In genomic region chr13:10086336-10086735, GRCm38 (mm10) we compare ENCODE assay signal across 15 mouse cellular contexts.
DNase-seq lines count a peak whose midpoint lies in the region; ATAC-seq lines count a peak whose summit lies in the region.
"Had no signal": no experiment of that assay in that cellular context is flagged by ENCODE, and none has a peak within 500 bp of the region (broad histone marks: within the 10 kb centered on the region; RNA-seq: fewer than 3 reads in every experiment).

No protein-coding gene starts in this region.

- H3K27ac ChIP-seq in hindbrain, embryonic 13.5 days: no peak overlapping the region
- no peak overlapping the region for H3K27ac ChIP-seq in hindbrain, embryonic 12.5 days
- no peak overlapping the region for H3K27ac ChIP-seq in neural tube, embryonic 14.5 days (ENCODE audit: low read depth, low read length)
- H3K27ac ChIP-seq in neural tube, embryonic 15.5 days (replicated peaks): no peak overlapping the region
- no peak overlapping the region for H3K27ac ChIP-seq in limb, embryonic 10.5 days
- H3K27ac ChIP-seq: embryonic facial prominence, embryonic 12.5 days; liver, embryonic 12.5 days had no signal

- peak; percentile 42 to 56 for DNase-seq in layer of hippocampus, adult 8-10 months (ENCODE audit: low spot score in 2 of 2)
- DNase-seq in right cerebral cortex, postnatal 4 days: peak; percentile 3
- no peak for DNase-seq in gastrocnemius, postnatal 4 days (ENCODE audit: low spot score in 2 of 2)
- no peak for DNase-seq in limb, embryonic 10.5 days (ENCODE audit: low spot score)
- DNase-seq: adrenal gland, adult 2 months; cerebellum, adult 9-10 months; heart, adult 18-20 months; spleen, adult 18-20 months; thymus, adult 18-20 months had no signal

- no peaks in the 10 kb centered on the region for H3K4me1 ChIP-seq in hindbrain, embryonic 13.5 days (replicated peaks)
- no peaks in the 10 kb centered on the region for H3K4me1 ChIP-seq in hindbrain, embryonic 12.5 days
- H3K4me1 ChIP-seq in neural tube, embryonic 14.5 days (ENCODE audit: control insufficient read depth, insufficient read depth, low read length): no peaks in the 10 kb centered on the region
- H3K4me1 ChIP-seq in neural tube, embryonic 15.5 days: no peaks in the 10 kb centered on the region
- no peaks in the 10 kb centered on the region for H3K4me1 ChIP-seq in limb, embryonic 10.5 days
- H3K4me1 ChIP-seq: embryonic facial prominence, embryonic 12.5 days; liver, embryonic 12.5 days had no signal

- no peaks in the 10 kb centered on the region for H3K9me3 ChIP-seq in hindbrain, embryonic 13.5 days
- H3K9me3 ChIP-seq in hindbrain, embryonic 12.5 days (replicated peaks): no peaks in the 10 kb centered on the region
- H3K9me3 ChIP-seq in neural tube, embryonic 14.5 days (ENCODE audit: control insufficient read depth, low read length): no peaks in the 10 kb centered on the region
- no peaks in the 10 kb centered on the region for H3K9me3 ChIP-seq in neural tube, embryonic 15.5 days (replicated peaks)
- H3K9me3 ChIP-seq in limb, embryonic 10.5 days (replicated peaks): no peaks in the 10 kb centered on the region
- H3K9me3 ChIP-seq: embryonic facial prominence, embryonic 12.5 days; liver, embryonic 12.5 days had no signal

- no peak overlapping the region for H3K4me3 ChIP-seq in hindbrain, embryonic 13.5 days
- no peak overlapping the region for H3K4me3 ChIP-seq in hindbrain, embryonic 12.5 days
- H3K4me3 ChIP-seq in neural tube, embryonic 14.5 days (ENCODE audit: low read depth, low read length): no peak overlapping the region
- H3K4me3 ChIP-seq in neural tube, embryonic 15.5 days (replicated peaks): no peak overlapping the region
- no peak overlapping the region for H3K4me3 ChIP-seq in limb, embryonic 10.5 days
- H3K4me3 ChIP-seq: embryonic facial prominence, embryonic 12.5 days; liver, embryonic 12.5 days had no signal

- no peaks in the 10 kb centered on the region for H3K27me3 ChIP-seq in hindbrain, embryonic 13.5 days
- no peaks in the 10 kb centered on the region for H3K27me3 ChIP-seq in hindbrain, embryonic 12.5 days
- no peaks in the 10 kb centered on the region for H3K27me3 ChIP-seq in neural tube, embryonic 14.5 days (ENCODE audit: control insufficient read depth, insufficient read depth, low read length)
- H3K27me3 ChIP-seq in neural tube, embryonic 15.5 days (replicated peaks): no peaks in the 10 kb centered on the region
- H3K27me3 ChIP-seq in limb, embryonic 10.5 days (ENCODE audit: low read depth, poor library complexity, severe bottlenecking): no peaks in the 10 kb centered on the region
- H3K27me3 ChIP-seq: embryonic facial prominence, embryonic 12.5 days; liver, embryonic 12.5 days had no signal

- 0 out of 2 replicates have a peak, but pooled peaks have one; percentile 39 for ATAC-seq in hindbrain, embryonic 13.5 days (ENCODE audit: low FRiP score)
- no peak for ATAC-seq in hindbrain, embryonic 12.5 days (ENCODE audit: low FRiP score)
- peak; percentile 49; the same call in 1 of the 2 replicates for ATAC-seq in neural tube, embryonic 14.5 days (ENCODE audit: low read depth)
- ATAC-seq in neural tube, embryonic 15.5 days (ENCODE audit: low FRiP score): no peak
- ATAC-seq: liver, embryonic 12.5 days had no signal

- 82% methylated on average over 6 of the region's 6 CpGs for WGBS in hindbrain, embryonic 13.5 days
- 79% methylated on average over 6 of the region's 6 CpGs for WGBS in hindbrain, embryonic 12.5 days
- WGBS in neural tube, embryonic 14.5 days: 77% methylated on average over 6 of the region's 6 CpGs
- WGBS in neural tube, embryonic 15.5 days: 85% methylated on average over 6 of the region's 6 CpGs
- WGBS in limb, embryonic 10.5 days: 92% methylated on average over 6 of the region's 6 CpGs

- no peaks in the 10 kb centered on the region for H3K36me3 ChIP-seq in hindbrain, embryonic 13.5 days
- H3K36me3 ChIP-seq in hindbrain, embryonic 12.5 days: no peaks in the 10 kb centered on the region
- no peaks in the 10 kb centered on the region for H3K36me3 ChIP-seq in neural tube, embryonic 14.5 days (ENCODE audit: control insufficient read depth, insufficient read depth, low read length)
- H3K36me3 ChIP-seq in neural tube, embryonic 15.5 days: no peaks in the 10 kb centered on the region
- H3K36me3 ChIP-seq in limb, embryonic 10.5 days: no peaks in the 10 kb centered on the region
- H3K36me3 ChIP-seq: embryonic facial prominence, embryonic 12.5 days; liver, embryonic 12.5 days had no signal

- no peak overlapping the region for H3K9ac ChIP-seq in hindbrain, embryonic 13.5 days
- no peak overlapping the region for H3K9ac ChIP-seq in hindbrain, embryonic 12.5 days
- H3K9ac ChIP-seq in neural tube, embryonic 14.5 days (replicated peaks; ENCODE audit: low read depth, low read length): no peak overlapping the region
- no peak overlapping the region for H3K9ac ChIP-seq in neural tube, embryonic 15.5 days (replicated peaks)
- H3K9ac ChIP-seq: embryonic facial prominence, embryonic 12.5 days; liver, embryonic 12.5 days had no signal

- H3K4me2 ChIP-seq in hindbrain, embryonic 13.5 days: no peak overlapping the region
- H3K4me2 ChIP-seq in hindbrain, embryonic 12.5 days (replicated peaks): no peak overlapping the region
- no peak overlapping the region for H3K4me2 ChIP-seq in neural tube, embryonic 14.5 days (ENCODE audit: low read depth, low read length)
- no peak overlapping the region for H3K4me2 ChIP-seq in neural tube, embryonic 15.5 days
- H3K4me2 ChIP-seq: embryonic facial prominence, embryonic 12.5 days; liver, embryonic 12.5 days had no signal

Comparison
In these comparisons a context has a peak if more than half of its experiments do, and no peak if none do; other contexts are left out.
1. ATAC-seq: peak in hindbrain, embryonic 13.5 days (single experiment) and neural tube, embryonic 14.5 days (single experiment); none in hindbrain, embryonic 12.5 days (single experiment) and neural tube, embryonic 15.5 days (single experiment).
2. DNase-seq: peak in layer of hippocampus, adult 8-10 months (2 of 2) and right cerebral cortex, postnatal 4 days (single experiment); none in gastrocnemius, postnatal 4 days (0 of 2) and limb, embryonic 10.5 days (single experiment).